Mouse (Mus musculus): Measurements from ENCODE around the gene Pramel5. TPM values are rescaled to one million over a fixed set of nuclear protein-coding genes. Genes with fewer than 3 reads are reported as not detected.
"Not testable (repeated sequence)": the region's sequence is repeated elsewhere in the genome, so short reads cannot be mapped to it uniquely, and the experiment has no call there.

Pramel5 gene
- polyA plus RNA-seq (2015; fragmentation: Nextera tagmentation; extraction: Ambion mirVana), result not detected in 2 replicates

- H3K27ac ChIP-seq (ENCODE audit: low read depth, low read length), result not testable (repeated sequence)
These were observed at the start of gene Pramel5 for GRCm38 (mm10) chr4:144280388-144280787. Gene Pramel5 (minus strand): TSS chr4:144280488.

GRCm38 (mm10) chr4:144329949-144330348 lies 49.7 kb upstream of the Pramel5 start, which contains the start of gene Gm13128:
Gene Gm13128 (plus strand): TSS chr4:144330249.
- not testable (repeated sequence) for H3K4me2 ChIP-seq (ENCODE audit: low read length); H3K4me3 ChIP-seq (ENCODE audit: low read length); H3K9me3 ChIP-seq (ENCODE audit: control insufficient read depth, low read length); H3K4me1 ChIP-seq (ENCODE audit: control insufficient read depth, insufficient read depth, low read depth, low read length); H3K36me3 ChIP-seq (ENCODE audit: control insufficient read depth, insufficient read depth, low read length); H3K27me3 ChIP-seq (replicated peaks; ENCODE audit: control insufficient read depth, insufficient read depth, low read length); ATAC-seq; H3K9ac ChIP-seq (ENCODE audit: low read depth, low read length); H3K27ac ChIP-seq (ENCODE audit: low read depth, low read length)
- 56% methylated on average over 4 of the region's 4 CpGs for WGBS

More at GRCm38 (mm10) chr4:144280388-144280787, at the start of gene Pramel5:
- not testable (repeated sequence) for H3K4me3 ChIP-seq (ENCODE audit: low read length); ATAC-seq; H3K4me2 ChIP-seq (ENCODE audit: low read length); H3K36me3 ChIP-seq (ENCODE audit: control insufficient read depth, insufficient read depth, low read length); H3K9ac ChIP-seq (ENCODE audit: low read depth, low read length); H3K9me3 ChIP-seq (ENCODE audit: control insufficient read depth, low read length); H3K27me3 ChIP-seq (replicated peaks; ENCODE audit: control insufficient read depth, insufficient read depth, low read length); H3K4me1 ChIP-seq (ENCODE audit: control insufficient read depth, insufficient read depth, low read depth, low read length)
- 58% methylated on average over 1 of the region's 1 CpGs for WGBS

- H3K4me2 ChIP-seq (ENCODE audit: low read length); H3K9ac ChIP-seq (ENCODE audit: low read depth, low read length); ATAC-seq; H3K4me3 ChIP-seq (ENCODE audit: low read length); H3K36me3 ChIP-seq (ENCODE audit: control insufficient read depth, insufficient read depth, low read length); H3K27me3 ChIP-seq (replicated peaks; ENCODE audit: control insufficient read depth, insufficient read depth, low read length); H3K4me1 ChIP-seq (ENCODE audit: control insufficient read depth, insufficient read depth, low read depth, low read length); H3K27ac ChIP-seq (ENCODE audit: low read depth, low read length); H3K9me3 ChIP-seq (ENCODE audit: control insufficient read depth, low read length): not testable (repeated sequence)
- 70% methylated on average over 2 of the region's 2 CpGs for WGBS
These were observed 32.6 kb upstream of the Pramel5 start for GRCm38 (mm10) chr4:144312666-144313460.

GRCm38 (mm10) chr4:144299414-144299813 lies 19.1 kb upstream of the Pramel5 start:
- H3K4me1 ChIP-seq (ENCODE audit: control insufficient read depth, insufficient read depth, low read depth, low read length); ATAC-seq; H3K36me3 ChIP-seq (ENCODE audit: control insufficient read depth, insufficient read depth, low read length); H3K9ac ChIP-seq (ENCODE audit: low read depth, low read length); H3K4me3 ChIP-seq (ENCODE audit: low read length); H3K27me3 ChIP-seq (replicated peaks; ENCODE audit: control insufficient read depth, insufficient read depth, low read length); H3K9me3 ChIP-seq (ENCODE audit: control insufficient read depth, low read length); H3K27ac ChIP-seq (ENCODE audit: low read depth, low read length); H3K4me2 ChIP-seq (ENCODE audit: low read length): not testable (repeated sequence)
- WGBS, result 53% methylated on average over 1 of the region's 1 CpGs

GRCm38 (mm10) chr4:144254768-144255167 lies 25.5 kb downstream of the Pramel5 start:
- H3K27me3 ChIP-seq (replicated peaks; ENCODE audit: control insufficient read depth, insufficient read depth, low read length); H3K27ac ChIP-seq (ENCODE audit: low read depth, low read length); H3K9ac ChIP-seq (ENCODE audit: low read depth, low read length); H3K36me3 ChIP-seq (ENCODE audit: control insufficient read depth, insufficient read depth, low read length); H3K9me3 ChIP-seq (ENCODE audit: control insufficient read depth, low read length); H3K4me2 ChIP-seq (ENCODE audit: low read length); H3K4me1 ChIP-seq (ENCODE audit: control insufficient read depth, insufficient read depth, low read depth, low read length); ATAC-seq; H3K4me3 ChIP-seq (ENCODE audit: low read length): not testable (repeated sequence)

Other genes starting within 250 kb of the Pramel5 start
- gene Pramel4, start 221.4 kb downstream of the Pramel5 start, polyA plus RNA-seq (2015; fragmentation: Nextera tagmentation; extraction: Ambion mirVana), result not detected in 2 replicates
- gene Gm13102, start 174.0 kb downstream of the Pramel5 start, polyA plus RNA-seq (2015; fragmentation: Nextera tagmentation; extraction: Ambion mirVana), result not detected in 2 replicates
- not detected in 2 replicates for gene Oog3, start 117.8 kb downstream of the Pramel5 start, polyA plus RNA-seq (2015; fragmentation: Nextera tagmentation; extraction: Ambion mirVana)
- not detected in 2 replicates for gene Oog2, start 89.8 kb downstream of the Pramel5 start, polyA plus RNA-seq (2015; fragmentation: Nextera tagmentation; extraction: Ambion mirVana)
- gene C87977, start 67.2 kb downstream of the Pramel5 start, polyA plus RNA-seq (2015; fragmentation: Nextera tagmentation; extraction: Ambion mirVana), result not detected in 2 replicates
- gene Gm13128, start 49.8 kb upstream of the Pramel5 start, polyA plus RNA-seq (2015; fragmentation: Nextera tagmentation; extraction: Ambion mirVana), result not detected in 2 replicates
- gene Gm13119, start 77.5 kb upstream of the Pramel5 start, polyA plus RNA-seq (2015; fragmentation: Nextera tagmentation; extraction: Ambion mirVana), result not detected in 2 replicates
- gene Pramef20, start 97.4 kb upstream of the Pramel5 start, polyA plus RNA-seq (2015; fragmentation: Nextera tagmentation; extraction: Ambion mirVana), result not detected in 2 replicates
- not detected in 2 replicates for gene Pramef12, start 128.0 kb upstream of the Pramel5 start, polyA plus RNA-seq (2015; fragmentation: Nextera tagmentation; extraction: Ambion mirVana)
- gene 1700012P22Rik, start 158.3 kb upstream of the Pramel5 start, polyA plus RNA-seq (2015; fragmentation: Nextera tagmentation; extraction: Ambion mirVana), result 0.16 TPM in 1 of 2 replicates, not detected in the other
- not detected in 2 replicates for gene Gm9944, start 172.8 kb upstream of the Pramel5 start, polyA plus RNA-seq (2015; fragmentation: Nextera tagmentation; extraction: Ambion mirVana)
- not detected in 2 replicates for gene Aadacl3, start 183.3 kb upstream of the Pramel5 start, polyA plus RNA-seq (2015; fragmentation: Nextera tagmentation; extraction: Ambion mirVana)
- gene 9430007A20Rik, start 239.3 kb upstream of the Pramel5 start, polyA plus RNA-seq (2015; fragmentation: Nextera tagmentation; extraction: Ambion mirVana), result not detected in 2 replicates

All from hindbrain, embryonic 16.5 days (tissue).